In genomic region chr19:23145575-23145974, GRCm38 (mm10) we compare ENCODE assay signal across 8 mouse cellular contexts. TPM values are rescaled to one million over a fixed set of nuclear protein-coding genes. Genes with fewer than 3 reads are reported as not detected.
A peak's percentile ranks its signal among the peaks of the same experiment; 100 is the strongest.
DNase-seq lines count a peak whose midpoint lies in the region; ATAC-seq and TF ChIP-seq lines count a peak whose summit lies in the region.
"Not testable (repeated sequence)": the region's sequence is repeated elsewhere in the genome, so short reads cannot be mapped to it uniquely, and the experiment has no call there.
"Had no signal": no experiment of that assay in that cellular context is flagged by ENCODE, and none has a peak within 500 bp of the region (broad histone marks: within the 10 kb centered on the region; RNA-seq: fewer than 3 reads in every experiment).

No protein-coding gene starts in this region.

- not testable (repeated sequence) for H3K27ac ChIP-seq in ES-E14 (ENCODE audit: insufficient read depth, low read depth, low read length, poor library complexity, severe bottlenecking); liver, postnatal 0 days (ENCODE audit: low read depth)
- H3K27ac ChIP-seq in heart, adult 2 months: peak overlapping the region; percentile 100
- peak overlapping the region; percentile 100 for H3K27ac ChIP-seq in layer of hippocampus, adult 2 months
- H3K27ac ChIP-seq in olfactory bulb, adult 2 months (ENCODE audit: insufficient read depth, low read depth, low read length): peak overlapping the region; percentile 99

- WGBS in heart, adult 2 months: 36% methylated on average over 7 of the region's 7 CpGs
- WGBS in liver, postnatal 0 days (ENCODE audit: insufficient replicate concordance): 75% methylated on average over 7 of the region's 7 CpGs
- 52% methylated on average over 7 of the region's 7 CpGs for WGBS in olfactory bulb, adult 2 months

- peaks cover 5 to 18% of the 10 kb centered on the region in 2 experiments for H3K4me1 ChIP-seq in ES-E14 (ENCODE audit: control insufficient read depth in 2 of 2, insufficient read depth in 2 of 2, low read length in 2 of 2, poor library complexity in 1 of 2)
- peaks cover 32% of the 10 kb centered on the region for H3K4me1 ChIP-seq in heart, adult 2 months (ENCODE audit: control insufficient read depth, insufficient read depth, low read length)
- peaks cover 34% of the 10 kb centered on the region for H3K4me1 ChIP-seq in liver, postnatal 0 days (ENCODE audit: insufficient read depth)
- peaks cover 27% of the 10 kb centered on the region for H3K4me1 ChIP-seq in olfactory bulb, adult 2 months (ENCODE audit: control insufficient read depth, insufficient read depth, low read length)

- not testable (repeated sequence) for TF ChIP-seq EP300 in heart, adult 2 months (IDR thresholded peaks at IDR 0.05; ENCODE audit: insufficient read depth, low read depth, low read length); liver, postnatal 0 days (IDR thresholded peaks at IDR 0.05; ENCODE audit: low read depth)

- not testable (repeated sequence) for TF ChIP-seq POLR2A in heart, adult 2 months (IDR thresholded peaks at IDR 0.05; ENCODE audit: insufficient read depth, low read depth, low read length); olfactory bulb, adult 2 months (IDR thresholded peaks at IDR 0.05; ENCODE audit: insufficient read depth, low read depth, low read length)

- in situ Hi-C loops in ES-E14 (cut with MboI; ENCODE audit: low sequenced_read_pairs in 2 of 2, unreplicated experiment in 2 of 2): not testable (repeated sequence)

- H3K79me2 ChIP-seq in heart, adult 2 months (replicated peaks; ENCODE audit: control insufficient read depth, insufficient read depth, low read length): not testable (repeated sequence)

- not testable (repeated sequence) for ATAC-seq in liver, postnatal 0 days

- intact Hi-C loops in heart, adult 2 months (cut with DNase I): loop anchor here (2.0 kb wide), 1 partner anchor 21 kb away; no protein-coding TSS in a partner anchor

- H3K4me2 ChIP-seq in liver, postnatal 0 days (ENCODE audit: low read depth, low read length): peak overlapping the region; percentile 95

- not testable (repeated sequence) for TF ChIP-seq CTCF in heart, adult 2 months (IDR thresholded peaks at IDR 0.05); liver, postnatal 0 days (IDR thresholded peaks at IDR 0.05; ENCODE audit: low read depth); olfactory bulb, adult 2 months (IDR thresholded peaks at IDR 0.05; ENCODE audit: insufficient read depth, low read depth, low read length)
- peak; percentile 8; the same call in 1 of the 2 replicates for TF ChIP-seq CTCF in layer of hippocampus, adult 2 months (conservative IDR thresholded peaks at IDR 0.05)

- H3K9me3 ChIP-seq in ES-E14 (ENCODE audit: control insufficient read depth, insufficient read depth, low read depth, low read length); liver, postnatal 0 days (ENCODE audit: low read length): not testable (repeated sequence)

- not testable (repeated sequence) for H3K9ac ChIP-seq in ES-E14 (ENCODE audit: insufficient read depth, low read depth, low read length, poor library complexity, severe bottlenecking); heart, adult 2 months (ENCODE audit: low read depth, low read length); liver, postnatal 0 days (replicated peaks)

- peak overlapping the region; percentile 93 to 96 for H3K4me3 ChIP-seq in ES-E14 (ENCODE audit: insufficient read depth in 1 of 2, low read depth in 1 of 2, low read length in 2 of 2, poor library complexity in 1 of 2, severe bottlenecking in 1 of 2)
- H3K4me3 ChIP-seq in heart, adult 2 months: peak overlapping the region; percentile 62
- peak overlapping the region; percentile 96 for H3K4me3 ChIP-seq in layer of hippocampus, adult 2 months
- H3K4me3 ChIP-seq in liver, postnatal 0 days (ENCODE audit: low read depth, low read length); olfactory bulb, adult 2 months (ENCODE audit: insufficient read depth, low read depth, low read length): not testable (repeated sequence)

- not testable (repeated sequence) for DNase-seq in ES-E14 (ENCODE audit: low read depth, low spot score); heart, adult 2 months; layer of hippocampus, adult 2 months (ENCODE audit: low spot score in 2 of 2); liver, postnatal 0 days
- DNase-seq in cerebellum, adult 11-12 months: peak; percentile 28
- peak; percentile 3 for DNase-seq in gastrocnemius, adult 18-20 months (ENCODE audit: low spot score)

- peaks cover 27% of the 10 kb centered on the region for H3K36me3 ChIP-seq in ES-E14 (ENCODE audit: control insufficient read depth, insufficient read depth, low read length, poor library complexity, severe bottlenecking)
- H3K36me3 ChIP-seq in heart, adult 2 months (ENCODE audit: control insufficient read depth, insufficient read depth, low read length): peaks cover 48% of the 10 kb centered on the region
- H3K36me3 ChIP-seq in liver, postnatal 0 days (replicated peaks; ENCODE audit: insufficient read depth, low read length): not testable (repeated sequence)

- not testable (repeated sequence) for H3K27me3 ChIP-seq in heart, adult 2 months (ENCODE audit: control insufficient read depth, insufficient read depth, low read length); liver, postnatal 0 days (ENCODE audit: insufficient read depth, low read length)

RNA-seq across cellular contexts. Expression of gene Klf9, which starts 4.5 kb away (rescaled TPM):
- total RNA-seq in ES-E14 (2012; rRNA removed): 90.8 and 173 TPM in 2 replicates
- 100 to 1,000 TPM; 105 to 142 TPM for total RNA-seq in gastrocnemius, adult 18-20 months (2021)
- 100 to 1,000 TPM; 121 to 142 TPM for total RNA-seq in heart, adult 2 months (2021)
- 40.3 and 47.1 TPM in 2 replicates for polyA plus RNA-seq in heart, adult 2 months (2012; rRNA removed)
- 100 to 1,000 TPM; 176 to 178 TPM for total RNA-seq in layer of hippocampus, adult 2 months (2021)
- polyA plus RNA-seq in liver, postnatal 0 days (2015; fragmentation: Nextera tagmentation; extraction: Ambion mirVana): 12.6 and 17.2 TPM in 2 replicates
- 102 and 132 TPM in 2 replicates for polyA plus RNA-seq in olfactory bulb, adult 2 months (2012; ENCODE audit: insufficient read depth, insufficient read length, low replicate concordance, missing spikeins)
- total RNA-seq: MEL had no signal
